Mouse (Mus musculus) embryonic facial prominence, embryonic 11.5 days (tissue): ENCODE data around the gene Rnf150. TPM values are rescaled to one million over a fixed set of nuclear protein-coding genes. Genes with fewer than 3 reads are reported as not detected.

ENCODE experiments used
- ATAC-seq: fragments of 200-750 bp; cut with Nextera tagmentation; replicated peaks from 2 replicates; pipeline ENCODE4 v1.8.0; 2017; ENCODE audit warnings: low read depth; ENCODE audit not compliant: insufficient number of reproducible peaks, low FRiP score, low TSS enrichment
- DNase-seq: peaks from one replicate; pipeline ENCODE4 v3.0.0-alpha.2; 2015; ENCODE audit warnings: low spot score
- H3K27ac ChIP-seq: fragments of 300-500 bp; sonication (generic); replicated peaks from 2 replicates; pipeline ENCODE4 v1.5.1; 2014; ENCODE audit warnings: mild to moderate bottlenecking, low read depth, low read length, control low read depth
- H3K27me3 ChIP-seq: fragments of 300-500 bp; sonication (generic); 2 replicates; pipeline ENCODE4 v1.6.1; 2014; ENCODE audit warnings: mild to moderate bottlenecking, low read length, moderate library complexity, mixed read lengths; ENCODE audit not compliant: control insufficient read depth, insufficient read depth
- H3K36me3 ChIP-seq: fragments of 300-500 bp; sonication (generic); replicated peaks from 2 replicates; pipeline ENCODE4 v1.6.1; 2014; ENCODE audit warnings: low read depth, mild to moderate bottlenecking, low read length, moderate library complexity, mixed read lengths; ENCODE audit not compliant: control insufficient read depth, insufficient read depth
- H3K4me1 ChIP-seq: fragments of 300-500 bp; sonication (generic); 2 replicates; pipeline ENCODE4 v1.6.1; 2014; ENCODE audit warnings: low read length, mixed read lengths; ENCODE audit not compliant: control insufficient read depth, insufficient read depth
- H3K4me2 ChIP-seq: fragments of 300-500 bp; sonication (generic); 2 replicates; pipeline ENCODE4 v1.6.1; 2014; ENCODE audit warnings: low read depth, mild to moderate bottlenecking, control low read depth, low read length, moderate library complexity
- H3K4me3 ChIP-seq: fragments of 300-500 bp; sonication (generic); 2 replicates; pipeline ENCODE4 v1.5.1; 2014; ENCODE audit warnings: low read depth, low read length, control low read depth
- H3K9ac ChIP-seq: fragments of 300-500 bp; sonication (generic); replicated peaks from 2 replicates; pipeline ENCODE4 v1.6.1; 2014; ENCODE audit warnings: mild to moderate bottlenecking, control low read depth, low read length
- H3K9me3 ChIP-seq: fragments of 300-500 bp; sonication (generic); replicated peaks from 2 replicates; pipeline ENCODE4 v1.6.1; 2016; ENCODE audit warnings: mild to moderate bottlenecking, low read length, inconsistent platforms, mixed read lengths; ENCODE audit not compliant: control insufficient read depth
- WGBS: fragments of 180-500 bp; shearing (Covaris S2); extraction: QIAGEN DNeasy Blood & Tissue Kit; methylation state at CpG from one replicate; pipeline ENCODE4 v1.1.7; 2014; 5-methylcytosine and 5-hydroxymethylcytosine counted together
- polyA plus RNA-seq: library from polyadenylated mRNA; unstranded; fragments of >200 nt; fragmentation: Nextera tagmentation; extraction: Ambion mirVana; gene quantifications from 2 replicates; pipeline ENCODE4 v1.2.1, GENCODE M21; 2014

Gene Rnf150
- polyA plus RNA-seq, 1 experiment from 2014 or later, result 1.8 TPM

GRCm38 (mm10) chr8:82896796-82897195 lies 33.6 kb downstream of the Rnf150 start:
- no peaks in the 10 kb centered on the region for H3K27me3 ChIP-seq
- WGBS, result 93% methylated on average over 2 of the region's 2 CpGs
- no peak overlapping the region for H3K4me2 ChIP-seq
- H3K9me3 ChIP-seq, result no peaks in the 10 kb centered on the region
- DNase-seq, result no peak
- no peak overlapping the region for H3K4me3 ChIP-seq
- H3K36me3 ChIP-seq, result no peaks in the 10 kb centered on the region
- no peak overlapping the region for H3K9ac ChIP-seq
- no peak for ATAC-seq
- no peaks in the 10 kb centered on the region for H3K4me1 ChIP-seq
- no peak overlapping the region for H3K27ac ChIP-seq

GRCm38 (mm10) chr8:82897628-82898458 lies 34.7 kb downstream of the Rnf150 start:
- 97% methylated on average over 3 of the region's 3 CpGs for WGBS
- no peak overlapping the region for H3K27ac ChIP-seq
- no peaks in the 10 kb centered on the region for H3K9me3 ChIP-seq
- no peaks in the 10 kb centered on the region for H3K4me1 ChIP-seq
- H3K4me2 ChIP-seq, result no peak overlapping the region
- no peaks in the 10 kb centered on the region for H3K27me3 ChIP-seq
- no peak overlapping the region for H3K9ac ChIP-seq
- no peaks in the 10 kb centered on the region for H3K36me3 ChIP-seq
- DNase-seq (no peak), ATAC-seq (no peak)
- no peak overlapping the region for H3K4me3 ChIP-seq

GRCm38 (mm10) chr8:82898459-82898841 lies 35.3 kb downstream of the Rnf150 start:
- Histone ChIP-seq H3K27ac (no peak overlapping the region), H3K36me3 (no peaks in the 10 kb centered on the region), H3K4me3 (no peak overlapping the region), H3K9me3 (no peaks in the 10 kb centered on the region), H3K4me2 (no peak overlapping the region), H3K27me3 (no peaks in the 10 kb centered on the region), H3K9ac (no peak overlapping the region), H3K4me1 (no peaks in the 10 kb centered on the region)
- ATAC-seq (no peak), DNase-seq (no peak)
- WGBS, result 86% methylated on average over 8 of the region's 8 CpGs

GRCm38 (mm10) chr8:82900958-82901357 lies 37.8 kb downstream of the Rnf150 start:
- H3K9ac ChIP-seq, result no peak overlapping the region
- no peaks in the 10 kb centered on the region for H3K9me3 ChIP-seq
- 87% methylated on average over 4 of the region's 4 CpGs for WGBS
- ATAC-seq (no peak), DNase-seq (no peak)
- no peaks in the 10 kb centered on the region for H3K36me3 ChIP-seq
- H3K4me1 ChIP-seq, result no peaks in the 10 kb centered on the region
- no peak overlapping the region for H3K4me2 ChIP-seq
- H3K27me3 ChIP-seq, result no peaks in the 10 kb centered on the region
- H3K4me3 ChIP-seq, result no peak overlapping the region
- no peak overlapping the region for H3K27ac ChIP-seq

GRCm38 (mm10) chr8:82901549-82902138 lies 38.5 kb downstream of the Rnf150 start:
- H3K4me1 ChIP-seq, result no peaks in the 10 kb centered on the region
- no peak overlapping the region for H3K9ac ChIP-seq
- WGBS, result 71% methylated on average over 12 of the region's 12 CpGs
- H3K9me3 ChIP-seq, result no peaks in the 10 kb centered on the region
- H3K4me3 ChIP-seq, result no peak overlapping the region
- no peak for ATAC-seq
- H3K36me3 ChIP-seq, result no peaks in the 10 kb centered on the region
- no peaks in the 10 kb centered on the region for H3K27me3 ChIP-seq
- H3K4me2 ChIP-seq, result no peak overlapping the region
- DNase-seq, result no peak
- no peak overlapping the region for H3K27ac ChIP-seq

GRCm38 (mm10) chr8:82903497-82903896 lies 40.3 kb downstream of the Rnf150 start:
- Histone ChIP-seq H3K27ac (no peak overlapping the region), H3K9ac (no peak overlapping the region), H3K36me3 (no peaks in the 10 kb centered on the region), H3K9me3 (no peaks in the 10 kb centered on the region), H3K4me1 (no peaks in the 10 kb centered on the region), H3K4me2 (no peak overlapping the region), H3K4me3 (no peak overlapping the region), H3K27me3 (no peaks in the 10 kb centered on the region)
- WGBS, result 65% methylated on average over 3 of the region's 3 CpGs
- ATAC-seq (no peak), DNase-seq (no peak)

GRCm38 (mm10) chr8:82907271-82907670 lies 44.1 kb downstream of the Rnf150 start:
- ATAC-seq, result no peak
- WGBS, result 72% methylated on average over 3 of the region's 3 CpGs
- H3K4me1 ChIP-seq, result no peaks in the 10 kb centered on the region

GRCm38 (mm10) chr8:82911436-82911835 lies 48.3 kb downstream of the Rnf150 start:
- ATAC-seq (no peak), DNase-seq (no peak)
- Histone ChIP-seq H3K9me3 (no peaks in the 10 kb centered on the region), H3K4me2 (no peak overlapping the region), H3K4me1 (no peaks in the 10 kb centered on the region), H3K36me3 (no peaks in the 10 kb centered on the region), H3K4me3 (no peak overlapping the region), H3K9ac (no peak overlapping the region), H3K27me3 (no peaks in the 10 kb centered on the region), H3K27ac (no peak overlapping the region)

More at GRCm38 (mm10) chr8:82907271-82907670, 44.1 kb downstream of the Rnf150 start:
- no peak overlapping the region for H3K4me3 ChIP-seq
- DNase-seq, result no peak
- no peak overlapping the region for H3K4me2 ChIP-seq
- H3K27ac ChIP-seq, result no peak overlapping the region
- H3K27me3 ChIP-seq, result no peaks in the 10 kb centered on the region
- H3K9me3 ChIP-seq, result no peaks in the 10 kb centered on the region
- no peak overlapping the region for H3K9ac ChIP-seq
- no peaks in the 10 kb centered on the region for H3K36me3 ChIP-seq
